Mouse (Mus musculus) retina, postnatal 1 day (tissue): ENCODE measurements around the gene Sh3glb1.
A peak's percentile ranks its signal among the peaks of the same experiment; 100 is the strongest.
"Not testable (repeated sequence)": the region's sequence is repeated elsewhere in the genome, so short reads cannot be mapped to it uniquely, and the experiment has no call there.

Experiments used
- DNase-seq: peaks from one replicate; pipeline ENCODE4 v3.0.0-alpha.2; 2012

The Sh3glb1 gene

DNA sequence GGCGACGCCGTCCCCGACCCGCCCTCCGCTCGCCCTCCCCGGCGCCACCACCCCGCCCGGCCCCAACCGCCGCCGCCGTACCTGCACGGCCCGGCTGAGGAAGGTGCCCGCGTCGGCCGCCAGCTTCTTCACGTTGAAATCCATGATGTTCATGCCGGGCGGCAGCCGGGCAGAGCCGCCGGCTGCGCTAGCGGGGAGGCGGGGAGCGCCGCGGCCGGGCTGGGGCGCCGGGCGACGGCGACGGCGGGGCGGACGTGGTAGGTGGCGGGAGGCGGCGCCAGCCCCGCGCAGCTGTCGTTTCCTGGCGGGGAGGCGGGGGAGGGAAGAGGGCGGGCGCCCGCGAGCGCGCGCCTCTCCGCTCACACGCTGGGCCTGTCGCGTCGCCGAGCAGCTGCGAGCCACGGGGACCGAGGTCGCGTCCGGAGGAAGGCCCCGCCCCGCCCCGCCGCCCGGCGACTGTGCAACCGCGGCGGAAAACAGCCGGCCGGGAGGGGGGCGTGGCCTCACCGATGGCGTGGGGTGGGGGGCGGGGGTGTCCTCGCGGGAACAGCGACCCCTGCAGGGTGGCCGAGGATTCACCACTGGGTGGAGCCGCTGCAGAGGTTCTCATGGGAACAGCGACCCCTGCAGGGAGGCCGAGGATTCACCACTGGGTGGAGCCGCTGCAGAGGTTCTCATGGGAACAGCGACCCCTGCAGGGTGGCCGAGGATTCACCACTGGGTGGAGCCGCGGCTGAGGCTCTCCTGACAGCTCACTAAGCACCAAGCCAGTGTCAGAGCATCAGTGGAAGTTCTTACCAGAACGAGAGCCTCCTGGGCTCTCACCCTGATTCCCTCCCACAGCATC, at the start of gene Sh3glb1:
TSS of gene Sh3glb1 (minus strand) at position 435 of the 847 bp plus-strand sequence.
- peak; percentile 96 for DNase-seq

DNA sequence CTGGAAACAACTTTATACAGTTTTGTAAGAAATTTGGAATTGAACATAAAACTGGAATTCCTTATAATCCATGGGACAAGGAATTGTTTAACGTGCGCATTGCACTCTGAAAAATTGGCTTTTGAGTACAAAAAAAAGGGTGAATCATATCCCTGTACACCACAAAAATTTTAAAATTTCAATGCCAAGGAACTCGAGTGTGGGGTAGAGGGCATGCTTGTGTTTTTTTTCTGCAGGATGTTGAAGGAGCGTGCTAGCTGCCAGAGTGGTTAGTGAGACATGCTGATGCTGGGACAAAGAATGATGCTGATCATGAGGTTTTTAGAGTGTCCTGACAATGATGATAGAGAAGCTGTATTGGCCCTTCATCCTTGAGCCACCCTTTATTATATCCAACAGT, 45.0 kb upstream of the Sh3glb1 start:
- no peak for DNase-seq

DNA sequence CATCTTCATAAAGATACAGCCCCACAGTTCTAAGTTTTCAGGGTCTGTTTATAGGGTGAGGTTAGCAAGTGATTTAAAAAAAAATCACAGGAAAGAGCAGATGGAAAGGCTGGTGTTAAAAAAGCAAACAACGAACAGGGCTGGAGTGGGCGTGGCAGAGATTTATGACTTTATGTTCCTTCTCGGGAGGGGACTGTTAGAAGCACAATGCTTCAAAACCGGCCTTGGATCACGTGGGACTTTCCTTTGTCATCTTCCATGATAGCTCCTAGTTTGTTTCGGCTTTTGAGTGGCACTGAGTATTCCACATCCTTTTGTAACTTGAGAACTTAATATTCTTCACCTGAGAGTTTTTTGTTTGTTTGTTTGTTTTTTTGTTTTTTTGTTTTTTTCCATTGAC, 41.3 kb upstream of the Sh3glb1 start:
- no peak for DNase-seq

DNA sequence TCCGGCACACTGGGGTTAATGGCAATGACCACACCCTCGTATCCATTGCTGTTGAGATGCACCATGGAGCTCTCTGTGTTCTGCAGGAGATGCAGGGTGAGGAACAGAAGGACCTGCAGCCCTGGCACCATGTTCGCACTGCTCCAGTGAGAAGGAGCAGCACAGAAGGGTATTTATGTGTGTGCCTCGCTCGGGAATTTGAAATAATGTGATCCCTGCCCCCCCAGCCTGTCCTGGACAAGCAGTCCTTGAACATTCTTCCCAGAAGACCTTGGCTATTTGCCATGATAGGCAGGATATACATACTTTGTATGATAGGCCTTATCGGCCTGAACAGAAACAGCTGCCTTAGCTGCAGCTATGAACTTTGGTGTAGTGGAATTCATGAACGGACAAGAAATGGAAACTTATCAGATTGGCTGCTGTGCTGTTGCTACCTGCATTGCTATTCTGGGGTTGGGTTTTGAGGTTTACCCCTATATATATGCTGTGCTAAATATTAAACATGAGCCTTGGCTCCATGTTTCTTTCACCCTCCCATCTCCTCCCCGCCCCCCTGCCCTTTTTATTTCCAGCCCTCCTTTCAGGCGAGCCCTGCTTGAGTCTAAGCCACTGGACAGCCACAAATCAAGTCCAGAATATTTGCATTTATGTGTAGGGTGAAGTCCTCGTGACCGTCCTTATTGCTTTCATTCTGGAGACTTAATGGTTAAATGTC, 40.6 kb upstream of the Sh3glb1 start, which contains the start of gene Clca3a1:
TSS of gene Clca3a1 (minus strand) at position 386 of the 718 bp plus-strand sequence.
- no peak for DNase-seq

DNA sequence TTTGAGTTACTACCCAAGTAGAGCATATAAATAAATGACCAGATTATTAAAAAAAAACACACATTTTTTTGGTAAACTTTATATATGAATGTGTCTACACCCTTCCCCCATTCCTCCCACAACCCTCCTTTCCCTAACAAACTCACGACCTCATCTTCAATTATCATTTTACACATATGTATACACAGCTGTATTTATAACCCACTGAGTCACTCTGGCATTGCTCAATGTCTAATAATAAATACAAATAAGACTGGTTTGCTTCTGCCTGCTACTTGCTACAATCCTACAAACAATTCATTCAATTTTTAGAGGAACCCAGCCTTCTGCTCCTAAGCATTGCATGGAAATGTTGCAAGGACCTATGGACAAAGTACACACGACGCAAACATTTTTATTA, 39.6 kb upstream of the Sh3glb1 start:
- no peak for DNase-seq

DNA sequence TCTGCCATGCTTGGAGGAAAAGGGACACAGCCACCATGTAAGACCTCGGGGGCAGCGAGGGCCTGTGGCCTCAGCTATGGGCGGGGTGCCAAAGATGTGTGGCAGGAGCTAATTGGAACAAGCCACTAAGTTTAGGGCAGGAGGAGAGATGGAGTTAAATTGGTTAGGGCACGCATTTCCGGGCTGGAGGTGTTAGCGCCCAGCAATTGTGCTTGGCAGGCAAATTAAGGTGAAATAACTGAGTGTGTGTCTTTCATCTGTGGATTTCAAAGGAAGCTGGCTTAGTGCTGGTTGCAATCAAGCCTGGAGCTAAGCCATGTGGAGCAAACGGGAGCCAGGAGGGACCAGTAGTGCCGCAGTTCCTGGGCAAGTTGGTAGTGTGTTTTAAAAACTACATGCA, 36.0 kb upstream of the Sh3glb1 start:
- DNase-seq, result not testable (repeated sequence)

DNA sequence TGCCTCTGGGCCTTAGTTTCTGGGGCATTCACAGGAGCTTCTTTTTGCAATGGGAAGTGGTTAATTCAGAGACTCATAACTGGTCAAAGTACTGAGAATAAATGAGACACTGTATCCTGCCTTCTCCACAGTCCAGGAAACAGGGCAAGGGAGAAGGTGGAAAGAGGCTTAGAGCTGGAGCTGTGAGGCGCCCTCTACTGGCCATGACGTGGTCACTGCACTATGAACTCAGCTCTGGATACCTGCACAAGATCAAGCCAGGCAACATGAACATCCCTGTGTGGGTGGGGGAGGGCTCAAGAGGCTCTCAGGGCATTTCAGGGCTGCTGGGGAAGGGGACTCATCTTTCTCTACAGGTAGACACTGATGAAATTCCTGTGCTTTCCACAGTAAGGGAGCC, 33.0 kb upstream of the Sh3glb1 start:
- DNase-seq, result peak; percentile 38

DNA sequence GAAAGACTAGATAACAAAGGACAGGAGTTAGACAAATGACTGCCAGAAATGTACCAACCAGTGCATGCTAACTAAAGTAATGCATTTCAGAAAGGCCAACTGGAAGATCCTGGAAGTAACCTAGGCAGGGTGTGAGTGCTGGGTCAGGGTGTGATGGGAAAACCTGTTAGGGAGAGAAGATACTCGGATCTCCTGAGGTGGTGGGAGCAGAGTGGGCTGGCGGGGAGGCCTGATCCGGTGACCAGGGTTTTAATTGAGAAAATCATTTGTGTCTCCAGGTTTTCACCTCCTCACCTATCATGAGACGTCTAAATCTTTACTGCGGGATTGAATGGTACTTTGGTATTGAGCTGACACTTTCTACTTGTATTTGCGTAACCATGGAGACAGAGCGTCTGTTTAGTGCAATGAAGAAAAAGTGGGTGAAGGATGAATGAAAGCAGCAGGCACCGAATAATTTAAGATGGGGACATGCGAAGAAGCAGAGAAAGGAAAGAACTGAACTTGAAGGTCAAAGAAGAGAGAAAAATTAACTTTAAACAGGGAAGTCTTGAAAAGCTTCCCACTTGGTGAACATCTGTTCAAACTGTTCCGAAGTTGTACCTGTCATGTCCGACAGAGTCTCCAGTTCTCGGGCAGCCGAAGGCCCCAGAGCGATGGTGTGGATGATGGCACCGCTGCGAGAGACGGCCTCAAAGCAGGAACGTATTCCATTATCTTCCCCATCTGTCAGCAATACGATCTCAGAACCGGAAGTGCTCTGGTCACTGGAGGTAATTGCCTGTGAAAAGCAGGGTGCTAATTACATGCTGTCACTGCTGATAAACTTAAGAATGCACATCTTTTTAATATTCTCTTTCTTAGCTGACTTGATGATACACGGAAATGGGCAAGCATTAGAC, 29.2 kb upstream of the Sh3glb1 start:
- peak; percentile 37 for DNase-seq

DNA sequence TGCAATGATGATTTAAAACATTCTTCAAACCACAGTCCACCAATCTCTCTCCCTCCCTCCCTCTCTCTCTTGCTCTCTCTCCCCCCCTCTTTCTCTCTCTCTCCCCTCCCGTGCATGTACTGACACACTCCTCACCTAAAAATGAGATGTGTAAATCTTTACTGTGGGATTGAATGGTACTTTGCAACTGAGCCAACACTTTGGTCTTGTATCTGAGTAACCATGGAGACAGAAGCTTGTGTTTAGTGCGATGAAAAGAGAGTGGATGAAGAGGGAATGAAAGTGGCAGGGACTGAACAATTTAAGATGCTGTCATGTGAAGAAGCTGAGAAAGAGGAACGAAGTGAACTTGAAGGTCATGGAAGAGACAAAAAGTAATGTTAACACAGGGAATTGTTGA, 27.6 kb upstream of the Sh3glb1 start:
- peak; percentile 4 for DNase-seq

DNA sequence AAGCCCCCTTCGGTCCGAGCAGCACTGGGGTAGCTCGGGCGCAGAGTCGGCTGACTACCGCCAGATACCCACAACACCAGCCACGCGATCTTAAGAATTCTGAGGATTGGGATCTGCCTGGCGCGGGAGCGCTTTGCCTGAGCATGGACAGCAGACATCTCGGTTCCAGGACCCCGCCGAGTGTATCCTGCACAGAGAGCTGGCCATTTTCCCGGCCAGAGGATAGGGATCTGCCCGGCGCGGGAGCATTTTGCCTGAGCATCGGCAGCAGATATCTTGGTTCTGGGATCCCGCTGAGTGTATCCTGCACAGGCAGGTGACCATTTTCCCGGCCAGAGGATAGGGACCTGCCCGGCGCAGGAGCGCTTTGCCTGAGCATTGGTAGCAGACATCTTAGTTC, 18.3 kb upstream of the Sh3glb1 start:
- not testable (repeated sequence) for DNase-seq

DNA sequence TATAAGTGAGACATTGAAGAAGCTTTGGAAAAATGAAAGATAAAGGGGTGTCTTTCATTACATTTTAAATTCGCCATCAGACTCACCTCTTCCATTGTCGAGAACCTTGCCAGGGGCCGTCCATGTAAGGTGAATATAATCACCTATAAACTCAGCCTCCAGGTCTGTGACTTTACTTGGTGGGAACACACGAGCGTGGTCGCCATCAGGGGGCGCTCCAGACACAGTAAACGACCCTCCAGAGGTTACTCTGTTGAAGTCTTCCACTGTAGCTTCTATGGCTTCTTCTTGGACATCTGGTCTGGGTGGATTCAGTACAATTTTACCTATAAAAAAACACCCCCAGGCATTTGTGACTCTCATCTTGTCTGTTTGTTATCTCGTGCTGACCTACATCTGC, 16.7 kb upstream of the Sh3glb1 start:
- peak; percentile 40 for DNase-seq

DNA sequence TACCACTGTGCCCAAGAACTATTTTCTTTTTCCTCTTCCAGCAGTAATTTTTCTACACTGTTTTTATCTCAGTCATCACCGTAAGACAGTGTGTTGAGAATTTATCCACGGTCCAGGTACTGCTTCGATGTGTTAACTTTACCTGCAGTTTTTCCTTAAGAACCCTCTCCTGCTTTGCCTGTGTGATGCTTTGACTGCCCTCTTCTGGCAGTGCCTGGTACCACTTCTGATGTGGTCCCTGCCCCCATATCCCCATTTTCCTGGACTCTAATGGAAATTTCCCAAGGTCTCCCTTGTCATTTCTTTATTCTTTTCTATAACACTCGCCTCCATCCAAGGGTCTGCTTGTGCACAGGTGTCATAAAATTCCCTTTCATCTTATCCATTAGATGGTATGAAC, 3.3 kb upstream of the Sh3glb1 start:
- DNase-seq, result peak; percentile 52

DNA sequence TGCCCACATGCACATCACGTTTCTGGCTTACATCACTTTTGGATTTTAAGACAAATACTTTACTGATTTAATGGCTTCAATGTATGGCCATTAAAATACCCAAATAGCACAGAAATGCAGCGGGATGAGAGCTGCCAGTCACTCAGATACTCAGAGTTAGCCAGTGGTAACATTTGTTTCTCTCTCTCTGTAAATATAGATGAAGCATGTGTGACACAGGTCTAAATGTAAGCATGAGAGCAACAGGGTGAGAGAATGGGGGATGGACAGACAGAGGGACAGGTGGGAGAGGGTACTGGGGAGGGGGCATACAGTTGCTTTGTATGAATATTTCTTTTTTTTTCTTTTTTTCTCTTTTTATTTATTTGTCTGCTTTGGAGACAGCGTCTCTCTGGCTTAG, 2.4 kb upstream of the Sh3glb1 start:
- DNase-seq, result not testable (repeated sequence)

DNA sequence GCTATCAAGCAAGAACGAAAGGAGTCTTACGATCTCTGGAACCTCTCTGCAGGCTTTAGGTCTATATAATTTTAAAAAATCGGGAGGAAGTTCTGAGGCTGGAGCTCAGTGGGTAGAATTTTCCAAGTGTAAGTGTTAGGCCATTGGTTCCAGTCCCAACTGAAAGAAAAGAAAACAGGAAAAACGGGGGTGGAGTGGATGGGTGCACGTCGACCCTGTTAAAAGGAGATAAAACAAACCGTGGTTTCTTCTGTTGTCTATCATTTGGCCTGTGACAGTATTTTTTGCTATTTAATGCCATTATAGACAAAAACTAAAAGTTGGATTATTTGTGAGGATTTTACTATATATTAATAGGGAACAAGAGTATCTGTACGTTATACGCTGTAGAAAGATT, 1.7 kb upstream of the Sh3glb1 start:
- DNase-seq, result no peak

DNA sequence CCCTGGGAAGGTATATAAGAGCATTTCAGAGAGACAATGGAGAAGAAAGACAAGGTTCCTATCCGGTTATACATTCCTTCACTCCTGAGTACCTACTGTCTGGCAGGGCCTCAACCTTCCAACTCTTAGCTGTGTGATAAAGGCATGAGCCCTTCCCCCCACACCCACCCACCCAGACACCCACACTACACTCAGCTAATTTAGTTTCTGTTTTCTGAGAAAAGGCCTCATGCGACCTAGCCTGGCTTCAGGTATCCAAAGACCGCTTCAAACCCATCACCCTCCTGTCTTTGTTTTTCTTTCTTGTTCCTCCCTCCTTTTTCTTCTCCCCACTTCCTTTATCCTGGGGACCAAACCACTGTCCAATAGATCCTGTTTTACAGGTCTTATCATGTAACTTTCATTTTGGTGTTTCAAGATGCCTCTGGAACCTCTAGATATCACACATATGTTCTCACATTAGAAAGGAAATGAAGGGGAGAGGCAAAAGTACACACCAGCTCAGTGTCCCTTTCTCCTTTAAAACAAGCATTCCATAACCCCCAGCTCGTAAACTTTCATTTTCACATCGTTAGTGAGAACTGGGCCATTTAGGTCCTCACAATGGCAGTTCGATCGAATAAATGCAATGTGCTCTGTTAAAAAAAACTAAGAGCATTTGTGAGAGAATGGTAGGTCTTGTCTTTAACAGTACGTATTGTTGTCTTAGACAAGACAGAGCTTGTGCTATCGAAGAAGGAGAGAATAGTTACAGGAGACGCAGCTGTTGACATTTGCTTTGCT, 1.1 kb upstream of the Sh3glb1 start:
- no peak for DNase-seq

DNA sequence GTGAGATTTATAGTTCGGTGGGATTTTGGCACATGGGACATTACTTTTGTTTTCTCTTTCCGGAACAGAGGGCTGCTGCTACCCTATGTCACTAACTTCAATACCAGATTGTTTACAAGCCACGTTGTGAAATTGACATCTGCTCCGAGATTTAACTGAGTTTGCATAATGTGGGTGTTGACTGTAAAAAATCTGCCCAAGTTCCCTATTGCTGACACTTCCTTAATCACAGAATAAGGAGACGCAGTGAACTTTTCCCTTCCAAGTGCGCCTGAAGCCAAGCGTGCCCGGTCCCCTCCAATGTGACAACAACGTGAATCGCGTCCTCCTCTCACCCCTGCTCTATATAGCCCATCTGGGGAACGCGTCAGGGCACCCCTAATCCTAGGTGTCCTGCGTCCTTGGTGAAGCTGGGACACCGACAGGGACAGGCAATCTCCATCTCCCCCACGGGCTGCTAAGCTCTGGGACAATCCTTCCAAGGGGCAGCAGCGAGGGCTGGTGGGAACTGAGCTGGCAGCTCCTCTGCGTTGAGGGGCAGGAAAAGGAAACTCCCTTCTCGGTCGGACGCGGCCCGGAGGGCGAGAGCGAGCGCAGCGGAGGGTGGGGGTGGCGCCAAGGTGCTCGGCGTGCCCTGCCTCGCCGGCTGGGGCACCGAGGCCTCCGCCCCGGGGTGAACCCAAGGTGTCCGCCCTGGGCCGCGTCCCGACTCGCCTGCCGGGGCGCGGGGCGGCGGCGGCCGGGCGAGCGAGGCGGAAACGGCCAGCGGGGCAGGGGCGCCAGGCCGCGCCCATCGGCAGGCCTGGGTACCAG, 841 bp downstream of the Sh3glb1 start:
- peak; percentile 73 for DNase-seq

DNA sequence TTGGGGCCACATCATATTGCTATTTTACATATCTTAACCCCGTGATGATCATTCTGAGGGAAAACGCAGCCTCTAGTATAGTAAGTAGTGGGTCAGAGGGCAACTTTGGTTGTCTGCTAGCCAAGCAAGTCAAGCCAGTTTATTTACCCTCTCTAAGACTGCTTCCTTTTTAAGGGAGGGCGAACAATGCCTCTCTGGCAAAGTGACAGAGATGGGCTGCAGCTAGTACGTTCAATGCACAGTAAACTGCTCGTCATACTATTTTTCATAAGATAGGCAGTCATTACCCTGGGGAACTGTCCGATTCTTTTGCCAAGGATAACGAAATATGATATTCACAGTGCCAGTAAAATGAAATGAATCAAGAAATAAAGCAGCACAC, 1.4 kb downstream of the Sh3glb1 start:
- DNase-seq, result peak; percentile 24

DNA sequence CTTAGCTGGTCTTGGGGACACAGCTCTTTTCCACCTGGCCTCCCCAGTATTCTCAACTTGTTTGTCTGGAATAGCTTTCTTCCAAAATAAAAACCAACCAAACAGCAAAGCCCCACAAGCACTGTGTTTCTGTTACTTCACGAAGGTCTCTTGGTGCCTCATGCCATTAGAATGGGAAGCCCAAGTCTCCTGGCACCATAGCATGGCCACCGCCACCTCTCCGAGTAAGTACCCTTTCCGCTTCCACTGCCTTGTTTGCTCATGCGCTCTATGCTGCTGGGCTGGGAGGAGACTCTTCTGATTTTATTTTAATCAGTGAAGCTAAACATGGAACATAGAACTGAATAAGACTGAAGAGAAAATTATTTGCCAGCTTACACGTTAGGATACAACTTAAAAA, 2.3 kb downstream of the Sh3glb1 start:
- no peak for DNase-seq

DNA sequence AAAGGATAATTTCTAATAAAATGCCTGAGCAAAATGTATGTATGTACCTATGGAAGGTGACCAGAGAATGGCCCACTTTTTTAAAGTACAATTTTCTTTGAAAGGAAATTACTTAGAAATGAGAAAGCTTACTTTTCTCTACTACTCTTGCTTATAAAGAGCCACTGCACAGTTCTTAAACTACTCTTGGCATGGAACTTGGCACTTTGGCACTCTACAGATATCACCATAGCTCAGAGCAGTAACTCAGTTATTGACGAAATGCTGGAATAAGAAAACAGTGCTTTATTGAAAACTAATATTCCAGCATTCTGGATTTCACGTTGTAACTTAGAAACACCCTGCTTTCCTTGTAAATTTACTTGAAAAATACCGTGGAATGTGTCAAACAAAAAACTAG, 3.0 kb downstream of the Sh3glb1 start:
- no peak for DNase-seq

DNA sequence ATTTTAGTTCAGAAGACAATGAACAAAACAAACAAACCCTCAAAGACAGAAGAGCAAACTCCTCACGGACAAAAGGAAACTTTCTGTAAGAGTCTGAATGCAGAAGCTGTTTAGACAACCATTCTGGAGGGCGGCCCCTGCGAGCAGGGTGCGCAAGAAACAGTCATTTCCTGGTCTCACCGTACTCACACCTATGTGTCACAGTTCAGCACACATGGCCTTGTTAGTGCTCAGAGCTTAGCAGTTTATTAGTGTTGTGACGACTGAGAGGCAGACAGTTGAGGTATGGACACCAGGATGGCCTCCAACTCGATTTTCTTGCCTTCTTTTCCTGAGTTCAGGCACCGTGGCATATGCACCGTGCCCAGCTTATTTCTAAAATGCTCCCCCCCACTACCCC, 4.2 kb downstream of the Sh3glb1 start:
- DNase-seq, result no peak

DNA sequence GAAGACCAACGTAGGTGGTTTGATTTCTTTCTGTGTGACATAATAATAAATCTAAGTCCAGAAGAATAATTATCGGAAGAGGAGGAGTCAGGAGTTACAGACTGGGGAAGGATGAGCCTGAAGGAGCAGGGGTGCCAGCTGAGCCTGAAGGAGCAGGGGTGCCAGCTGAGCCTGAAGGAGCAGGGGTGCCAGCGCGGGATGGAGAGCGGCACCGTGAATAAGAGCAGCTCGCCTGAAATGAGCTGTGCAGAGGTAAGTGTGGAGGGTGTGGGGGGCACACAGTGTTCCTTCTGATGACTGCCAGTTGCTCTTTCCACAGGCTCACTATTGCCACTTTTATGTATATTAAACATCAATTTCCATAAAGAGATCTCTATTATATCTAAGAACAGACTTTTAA, 5.1 kb downstream of the Sh3glb1 start:
- DNase-seq, result no peak

DNA sequence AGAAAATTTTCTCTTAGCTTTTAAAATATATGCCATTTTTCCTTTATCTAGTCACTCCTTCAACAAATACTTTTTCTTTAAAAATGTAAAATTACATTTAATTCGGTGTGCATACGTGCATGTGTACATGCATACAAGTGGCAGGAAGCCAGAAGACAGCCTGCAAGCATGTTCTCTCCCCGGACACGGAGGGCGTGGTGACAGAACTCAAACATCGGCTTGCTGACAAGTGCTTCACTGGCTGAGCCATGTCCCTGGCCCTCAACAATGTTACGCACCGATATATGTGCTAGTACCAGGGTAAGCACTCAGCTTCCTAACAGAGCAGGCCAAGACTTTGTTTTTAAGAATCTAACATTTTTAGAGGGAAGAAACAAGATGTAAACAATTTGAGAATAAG, 5.5 kb downstream of the Sh3glb1 start:
- DNase-seq, result no peak
